Mouse (Mus musculus): ENCODE data around the gene Cep78.

The Cep78 gene

GRCm38 (mm10) chr19:15964533-15964932, 20.3 kb downstream of the Cep78 start:
- no peak for DNase-seq

- DNase-seq = no peak
Measured at GRCm38 (mm10) chr19:15963011-15963695, 21.6 kb downstream of the Cep78 start.

- DNase-seq = no peak
Measured at GRCm38 (mm10) chr19:15962313-15962712, 22.5 kb downstream of the Cep78 start.

- DNase-seq = no peak
Measured at GRCm38 (mm10) chr19:15950225-15950624, 34.6 kb downstream of the Cep78 start.

GRCm38 (mm10) chr19:15948867-15949266, 35.9 kb downstream of the Cep78 start:
- DNase-seq = no peak

GRCm38 (mm10) chr19:15948426-15948825, 36.4 kb downstream of the Cep78 start:
- peak; percentile 33 to 48 for DNase-seq

GRCm38 (mm10) chr19:15947237-15947636, 37.6 kb downstream of the Cep78 start, which contains the start of gene Psat1:
TSS of gene Psat1 (minus strand) at chr19:15947337.
- DNase-seq = no peak

- peak; percentile 23 to 41 for DNase-seq
Measured at GRCm38 (mm10) chr19:15946663-15947062, 38.1 kb downstream of the Cep78 start.

GRCm38 (mm10) chr19:15943117-15943423, 41.7 kb downstream of the Cep78 start:
- DNase-seq = no peak

GRCm38 (mm10) chr19:15942421-15943116, 42.2 kb downstream of the Cep78 start:
- DNase-seq = no peak

- DNase-seq = peak; percentile 31 to 70
Measured at GRCm38 (mm10) chr19:15941399-15941798, 43.4 kb downstream of the Cep78 start.

- peak; percentile 83 to 90 for DNase-seq
Measured at GRCm38 (mm10) chr19:15925719-15926045, 59.1 kb downstream of the Cep78 start.

- DNase-seq = peak; percentile 86 to 88
Measured at GRCm38 (mm10) chr19:15924866-15925718, 59.7 kb downstream of the Cep78 start.

- DNase-seq = peak; percentile 18 to 42
Measured at GRCm38 (mm10) chr19:15924181-15924865, 60.5 kb downstream of the Cep78 start.

GRCm38 (mm10) chr19:15923426-15923825, 61.4 kb downstream of the Cep78 start:
- no peak for DNase-seq

GRCm38 (mm10) chr19:15919336-15919735, 65.5 kb downstream of the Cep78 start:
- no peak for DNase-seq

- peak; percentile 57 to 67 for DNase-seq
Measured at GRCm38 (mm10) chr19:15918111-15918510, 66.7 kb downstream of the Cep78 start.

GRCm38 (mm10) chr19:15913249-15913997, 71.4 kb downstream of the Cep78 start:
- no peak for DNase-seq

- DNase-seq = no peak
Measured at GRCm38 (mm10) chr19:15911441-15911840, 73.3 kb downstream of the Cep78 start.

- DNase-seq = peak; percentile 25 to 38
Measured at GRCm38 (mm10) chr19:15910987-15911386, 73.8 kb downstream of the Cep78 start.

- no peak for DNase-seq
Measured at GRCm38 (mm10) chr19:15910488-15910887, 74.3 kb downstream of the Cep78 start.

GRCm38 (mm10) chr19:15908016-15908415, 76.8 kb downstream of the Cep78 start:
- DNase-seq = peak; percentile 43 to 51

All from kidney, adult 8-10 months (tissue).